Mouse (Mus musculus) heart, embryonic 16.5 days (tissue): ENCODE results near the gene Cdkn3. TPM values are rescaled to one million over a fixed set of nuclear protein-coding genes. Genes with fewer than 3 reads are reported as not detected.

ENCODE experiments used
- ATAC-seq: fragments of 200-750 bp; cut with Nextera tagmentation; replicated peaks from 2 replicates; pipeline ENCODE4 v1.8.0; 2017; ENCODE audit warnings: moderate number of reproducible peaks; ENCODE audit not compliant: insufficient read depth, low FRiP score; ENCODE audit errors: extremely low read depth
- H3K27ac ChIP-seq: fragments of 300-500 bp; sonication (generic); 2 replicates; pipeline ENCODE4 v1.5.1; 2014; ENCODE audit warnings: mild to moderate bottlenecking, low read length, control low read depth, moderate library complexity
- H3K27me3 ChIP-seq: fragments of 300-500 bp; sonication (generic); 2 replicates; pipeline ENCODE4 v1.6.1; 2014; ENCODE audit warnings: low read length, mixed read lengths; ENCODE audit not compliant: control insufficient read depth, insufficient read depth
- H3K36me3 ChIP-seq: fragments of 300-500 bp; sonication (generic); 2 replicates; pipeline ENCODE4 v1.6.1; 2014; ENCODE audit not compliant: control insufficient read depth, insufficient read depth
- H3K4me1 ChIP-seq: fragments of 300-500 bp; sonication (generic); 2 replicates; pipeline ENCODE4 v1.6.1; 2014; ENCODE audit warnings: low read length, mixed read lengths; ENCODE audit not compliant: control insufficient read depth, insufficient read depth
- H3K4me2 ChIP-seq: fragments of 300-500 bp; sonication (generic); 2 replicates; pipeline ENCODE4 v1.6.1; 2014; ENCODE audit warnings: low read depth, mild to moderate bottlenecking, control low read depth, low read length
- H3K4me3 ChIP-seq: fragments of 300-500 bp; sonication (generic); 2 replicates; pipeline ENCODE4 v1.5.1; 2014; ENCODE audit warnings: mild to moderate bottlenecking, control low read depth, low read length
- H3K9ac ChIP-seq: fragments of 300-500 bp; sonication (generic); 2 replicates; pipeline ENCODE4 v1.6.1; 2014; ENCODE audit warnings: low read length, control low read depth
- H3K9me3 ChIP-seq: fragments of 300-500 bp; sonication (generic); replicated peaks from 2 replicates; pipeline ENCODE4 v1.6.1; 2016; ENCODE audit warnings: low read length; ENCODE audit not compliant: control insufficient read depth
- WGBS: fragments of 180-500 bp; shearing (Covaris S2); extraction: QIAGEN DNeasy Blood & Tissue Kit; methylation state at CpG from one replicate; pipeline ENCODE4 v1.1.7; 2014; 5-methylcytosine and 5-hydroxymethylcytosine counted together
- polyA plus RNA-seq: library from polyadenylated mRNA; unstranded; fragments of >200 nt; fragmentation: Nextera tagmentation; extraction: Ambion mirVana; gene quantifications from 2 replicates; pipeline ENCODE4 v1.2.1, GENCODE M21; 2015

The Cdkn3 gene
- 43.0 and 44.8 TPM in 2 replicates for polyA plus RNA-seq

DNA sequence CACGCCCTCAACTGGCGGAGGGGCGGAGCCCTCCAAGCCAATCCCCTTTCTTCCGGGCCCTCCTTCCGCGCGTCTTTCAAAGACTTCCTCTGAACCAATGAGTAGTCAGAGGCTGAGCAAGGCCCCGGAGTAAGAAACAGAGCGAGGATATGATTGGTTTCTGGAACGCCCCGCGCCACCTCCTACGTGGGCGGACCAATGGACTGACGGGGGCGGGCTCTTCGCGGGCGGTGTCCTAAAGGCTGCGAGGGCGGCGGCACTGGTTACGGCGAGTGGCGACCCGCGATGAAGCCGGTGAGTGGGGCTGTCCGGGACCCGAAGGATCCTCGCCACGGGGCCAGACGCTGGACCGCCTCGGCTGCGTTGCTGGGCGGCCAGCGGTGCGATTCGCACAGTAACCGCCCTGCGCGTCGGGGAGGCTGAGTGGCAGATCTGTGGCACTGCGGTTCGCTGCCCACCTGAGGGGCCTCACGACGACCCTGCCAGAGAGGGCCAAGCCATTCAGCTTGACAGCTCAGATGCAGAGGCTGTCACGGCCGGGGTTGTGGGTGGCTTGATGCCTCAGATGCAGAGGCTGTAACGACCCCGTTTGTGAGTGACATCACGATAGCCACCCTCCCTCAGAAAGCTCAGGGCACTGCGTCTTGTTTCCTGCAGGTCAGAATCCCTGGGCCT, at the start of gene Cdkn3:
Cdkn3 (plus strand) TSS at position 187 of the 675 bp plus-strand sequence.
- H3K27ac ChIP-seq: 0 out of 2 replicates have a peak within 1 kb of the TSS, but pooled peaks have one; percentile 11

DNA sequence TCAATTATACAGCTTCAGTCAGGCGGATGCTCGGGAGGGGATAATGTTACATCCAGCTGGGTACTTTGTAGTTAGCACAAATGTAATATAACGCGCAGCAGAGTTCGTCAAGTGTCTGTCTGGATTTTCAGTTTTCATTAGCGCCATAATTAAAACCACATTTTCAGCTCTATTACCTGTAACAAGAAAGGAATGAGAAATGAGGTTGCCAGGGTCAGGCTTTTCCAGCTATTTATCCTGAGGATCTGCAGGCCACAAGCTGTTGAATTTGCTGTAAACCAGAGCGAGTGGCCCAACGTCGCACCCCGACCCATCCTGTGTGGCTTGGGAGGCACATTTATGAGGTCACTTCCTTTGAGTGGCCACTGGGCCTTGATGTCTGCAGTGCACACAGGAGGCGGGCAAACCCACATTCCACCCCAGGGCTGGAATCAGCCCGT, 41.8 kb upstream of the Cdkn3 start:
- Histone ChIP-seq H3K27ac (no peak overlapping the region), H3K4me3 (no peak overlapping the region), H3K4me1 (no peaks in the 10 kb centered on the region), H3K4me2 (no peak overlapping the region), H3K9me3 (no peaks in the 10 kb centered on the region), H3K9ac (no peak overlapping the region), H3K27me3 (no peaks in the 10 kb centered on the region), H3K36me3 (no peaks in the 10 kb centered on the region)
- WGBS: 65% methylated on average over 12 of the region's 12 CpGs
- no peak for ATAC-seq

More for the DNA sequence above, at the start of gene Cdkn3:
- Histone ChIP-seq H3K4me1 (peaks cover 12% of the 10 kb centered on the region), H3K9me3 (0 out of 2 replicates have a peak, but pooled peaks cover 2% of the 10 kb centered on the region), H3K9ac (peak within 1 kb of the TSS; percentile 87), H3K4me2 (peak within 1 kb of the TSS; percentile 92), H3K36me3 (peaks cover 3% of the 10 kb centered on the region; the same call in 1 of the 2 replicates), H3K27me3 (no peaks in the 10 kb centered on the region), H3K4me3 (peak within 1 kb of the TSS; percentile 88)
- peak; percentile 99 for ATAC-seq
- under 1% methylated on average over 54 of the region's 54 CpGs for WGBS

DNA sequence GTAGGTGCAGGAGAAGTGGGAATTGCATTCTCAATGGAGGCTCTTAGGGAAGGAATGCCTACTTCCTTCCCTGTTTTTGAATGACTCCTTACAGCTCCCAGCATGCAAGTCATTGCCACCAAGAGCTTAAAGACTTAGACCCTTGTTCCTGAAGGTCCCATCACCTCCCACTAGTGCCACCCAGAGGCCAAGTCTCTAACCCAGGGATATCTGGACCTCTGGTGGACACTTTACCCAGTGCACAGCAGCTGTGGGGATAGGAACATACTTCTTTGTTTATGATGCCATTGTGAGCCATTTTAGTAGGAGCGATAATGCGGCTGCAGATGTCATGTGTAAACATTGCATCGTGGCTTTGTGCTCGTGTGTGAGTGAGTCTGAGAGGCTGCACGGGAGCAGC, 38.3 kb upstream of the Cdkn3 start:
- Histone ChIP-seq H3K4me3 (no peak overlapping the region), H3K27me3 (no peaks in the 10 kb centered on the region), H3K4me1 (no peaks in the 10 kb centered on the region), H3K4me2 (no peak overlapping the region), H3K9ac (no peak overlapping the region), H3K36me3 (no peaks in the 10 kb centered on the region), H3K9me3 (no peaks in the 10 kb centered on the region), H3K27ac (no peak overlapping the region)
- no peak for ATAC-seq
- WGBS: 54% methylated on average over 5 of the region's 5 CpGs

DNA sequence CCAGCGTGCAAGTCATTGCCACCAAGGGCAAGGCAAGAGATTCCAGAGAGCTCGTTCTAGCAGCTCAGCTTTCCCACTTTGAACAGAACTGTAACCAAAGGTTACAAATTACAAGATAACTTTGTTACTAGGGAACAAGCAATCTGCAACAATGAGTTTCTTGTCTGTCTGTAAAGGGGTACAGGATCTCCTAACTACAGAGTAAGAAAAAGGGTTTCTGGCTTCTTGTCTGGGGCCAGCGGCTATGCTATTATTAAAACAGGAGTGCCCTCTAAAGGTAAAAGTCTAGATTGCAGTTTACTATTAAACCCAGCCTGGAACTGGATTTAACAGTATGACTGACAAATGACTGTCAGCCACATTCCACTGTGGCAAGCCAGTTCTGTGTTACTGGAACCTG, 36.5 kb upstream of the Cdkn3 start:
- Histone ChIP-seq H3K27ac (no peak overlapping the region), H3K4me2 (no peak overlapping the region), H3K4me1 (no peaks in the 10 kb centered on the region), H3K4me3 (no peak overlapping the region), H3K27me3 (no peaks in the 10 kb centered on the region), H3K9me3 (no peaks in the 10 kb centered on the region), H3K9ac (no peak overlapping the region), H3K36me3 (no peaks in the 10 kb centered on the region)
- ATAC-seq: no peak
- 29% methylated on average over 3 of the region's 3 CpGs for WGBS

DNA sequence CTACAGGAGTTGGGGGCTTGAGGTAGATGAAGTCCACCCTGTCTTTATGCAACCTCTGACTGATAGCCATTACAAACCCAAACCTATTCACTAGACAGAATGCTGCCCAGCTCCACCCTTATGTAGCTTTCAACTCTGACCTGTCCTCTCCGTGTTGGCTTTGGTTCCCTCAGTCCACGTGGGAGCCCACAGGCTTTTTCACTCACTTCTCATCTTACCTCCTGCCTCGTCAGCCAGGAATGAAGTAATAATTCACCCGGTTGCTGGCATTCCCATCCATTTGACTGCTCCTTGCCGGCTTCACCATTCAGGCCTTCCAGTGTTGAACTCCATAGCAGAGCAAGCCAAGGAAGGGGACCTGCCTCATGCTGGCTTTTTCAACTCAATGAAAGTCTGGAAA, 35.4 kb upstream of the Cdkn3 start:
- H3K4me2 ChIP-seq: no peak overlapping the region
- no peaks in the 10 kb centered on the region for H3K36me3 ChIP-seq
- H3K4me1 ChIP-seq: no peaks in the 10 kb centered on the region
- no peak for ATAC-seq
- H3K9ac ChIP-seq: no peak overlapping the region
- no peaks in the 10 kb centered on the region for H3K27me3 ChIP-seq
- no peaks in the 10 kb centered on the region for H3K9me3 ChIP-seq
- no peak overlapping the region for H3K4me3 ChIP-seq
- WGBS: 60% methylated on average over 5 of the region's 5 CpGs
- no peak overlapping the region for H3K27ac ChIP-seq

DNA sequence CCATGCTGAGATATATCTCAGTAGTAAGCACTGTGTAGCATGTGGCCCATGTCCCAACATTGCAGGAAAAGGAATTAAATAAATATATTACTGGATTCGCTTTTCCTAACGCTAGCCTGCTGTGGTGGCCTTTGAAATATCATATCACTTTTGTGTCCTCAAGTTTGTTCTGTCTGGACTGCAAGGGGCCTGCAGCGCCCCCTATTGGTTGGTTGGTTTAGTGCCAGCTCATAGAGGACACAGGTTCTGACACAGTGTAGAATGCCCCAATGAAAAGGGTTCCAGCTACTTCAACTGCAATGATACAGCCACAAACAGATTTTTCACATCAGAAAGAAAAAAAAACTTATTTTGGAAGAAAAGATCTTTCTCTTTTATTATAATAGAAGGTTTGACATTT, 34.6 kb upstream of the Cdkn3 start:
- Histone ChIP-seq H3K36me3 (no peaks in the 10 kb centered on the region), H3K9ac (no peak overlapping the region), H3K27me3 (no peaks in the 10 kb centered on the region), H3K4me3 (no peak overlapping the region), H3K9me3 (no peaks in the 10 kb centered on the region), H3K27ac (no peak overlapping the region), H3K4me1 (no peaks in the 10 kb centered on the region), H3K4me2 (no peak overlapping the region)
- 53% methylated on average over 3 of the region's 3 CpGs for WGBS
- ATAC-seq: no peak

DNA sequence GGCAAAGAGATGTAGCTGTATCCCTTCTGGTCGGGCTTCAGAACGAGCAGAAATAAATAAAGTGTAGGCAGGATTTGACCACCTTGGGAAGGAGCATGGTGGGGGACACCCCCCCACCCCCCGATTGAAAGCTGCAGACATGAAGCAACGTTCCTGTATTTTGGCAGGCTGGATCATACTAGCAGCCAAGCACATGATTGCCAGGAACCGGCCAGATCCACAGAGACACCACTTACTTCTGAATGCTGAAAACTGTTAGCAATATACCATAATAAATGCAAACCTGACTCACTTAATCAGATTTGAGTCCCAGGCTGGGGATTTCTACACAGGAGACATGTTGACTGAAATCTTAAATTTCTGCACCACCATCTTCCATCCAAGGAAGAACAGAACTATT, 26.1 kb upstream of the Cdkn3 start:
- Histone ChIP-seq H3K9ac (no peak overlapping the region), H3K27ac (no peak overlapping the region), H3K4me3 (no peak overlapping the region), H3K4me2 (no peak overlapping the region), H3K9me3 (no peaks in the 10 kb centered on the region), H3K4me1 (no peaks in the 10 kb centered on the region), H3K27me3 (no peaks in the 10 kb centered on the region), H3K36me3 (no peaks in the 10 kb centered on the region)
- no peak for ATAC-seq
- 68% methylated on average over 5 of the region's 5 CpGs for WGBS

DNA sequence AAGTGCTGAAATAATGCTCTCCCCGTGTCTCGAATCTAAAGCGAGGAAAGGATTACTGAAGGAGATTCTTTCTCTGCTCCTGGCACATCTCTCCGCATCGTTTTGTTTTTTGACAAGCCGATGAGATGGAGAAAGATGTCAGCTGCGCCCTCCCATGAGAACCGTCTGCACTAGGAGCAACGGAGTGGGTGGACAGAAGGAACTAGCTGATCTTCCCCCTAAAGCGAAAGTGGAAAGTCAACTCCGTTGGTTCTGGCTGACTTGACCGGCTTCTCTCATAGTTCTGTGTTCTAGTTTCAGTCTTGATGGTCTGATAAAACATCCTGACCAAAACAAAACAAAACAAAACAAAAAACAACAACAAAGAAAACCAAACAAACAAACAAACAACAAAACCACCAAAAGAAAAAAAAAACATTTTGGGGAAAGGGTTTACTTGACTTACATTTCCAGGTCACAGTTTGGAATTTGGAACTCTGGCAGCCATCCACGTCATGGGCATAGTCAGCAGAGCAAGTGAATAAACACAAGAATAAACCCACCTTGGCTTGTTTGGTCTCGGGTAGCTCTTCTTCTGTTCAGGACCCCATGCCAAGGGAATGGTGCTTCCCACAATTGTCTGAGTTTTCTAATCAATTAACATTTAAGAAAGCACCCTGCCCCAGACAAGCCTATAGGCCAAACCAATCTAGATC, 25.4 kb upstream of the Cdkn3 start:
- H3K36me3 ChIP-seq: no peaks in the 10 kb centered on the region
- no peak overlapping the region for H3K27ac ChIP-seq
- no peak for ATAC-seq
- no peaks in the 10 kb centered on the region for H3K27me3 ChIP-seq
- H3K4me2 ChIP-seq: 0 out of 2 replicates have a peak overlapping the region, but pooled peaks have one; percentile 21
- no peaks in the 10 kb centered on the region for H3K4me1 ChIP-seq
- WGBS: 71% methylated on average over 14 of the region's 14 CpGs
- H3K4me3 ChIP-seq: no peak overlapping the region
- no peak overlapping the region for H3K9ac ChIP-seq
- no peaks in the 10 kb centered on the region; the same call in 1 of the 2 replicates for H3K9me3 ChIP-seq

DNA sequence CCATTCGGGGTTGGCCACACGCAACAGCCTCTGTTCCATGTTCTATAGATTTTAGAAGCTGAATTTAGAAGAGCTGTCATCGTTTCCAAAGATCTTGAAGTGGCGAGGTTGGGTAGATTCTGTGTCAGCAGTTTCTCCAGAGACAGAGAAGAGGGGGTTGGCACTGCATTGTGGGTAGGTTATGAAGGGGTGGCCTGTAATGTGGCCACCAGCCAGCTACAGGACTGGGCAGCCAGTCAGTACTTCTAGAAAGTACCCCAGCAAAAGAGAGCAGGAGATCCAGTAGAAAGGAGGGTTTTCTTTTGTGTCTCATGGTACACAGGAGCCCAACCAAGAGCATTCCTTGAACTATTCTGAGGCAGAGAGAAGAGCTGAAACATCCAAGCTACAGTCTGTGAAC, 24.0 kb upstream of the Cdkn3 start:
- H3K9ac ChIP-seq: no peak overlapping the region
- no peaks in the 10 kb centered on the region; the same call in 1 of the 2 replicates for H3K9me3 ChIP-seq
- 80% methylated on average over 4 of the region's 4 CpGs for WGBS
- no peak overlapping the region for H3K4me3 ChIP-seq
- no peak overlapping the region for H3K27ac ChIP-seq
- no peak overlapping the region for H3K4me2 ChIP-seq
- no peaks in the 10 kb centered on the region for H3K4me1 ChIP-seq
- H3K27me3 ChIP-seq: no peaks in the 10 kb centered on the region
- no peak for ATAC-seq
- H3K36me3 ChIP-seq: no peaks in the 10 kb centered on the region
